Mouse (Mus musculus) erythroid progenitor cell, adult 5-6 weeks (primary cell): Measurements from ENCODE around the gene Rpl10. TPM values are rescaled to one million over a fixed set of nuclear protein-coding genes. Genes with fewer than 3 reads are reported as not detected.

Experiments used
- ATAC-seq: replicated peaks from 2 replicates; pipeline ENCODE4 v1.8.0; 2016; ENCODE audit warnings: moderate number of reproducible peaks, mild to moderate bottlenecking, moderate TSS enrichment, inconsistent platforms; ENCODE audit not compliant: poor library complexity, low FRiP score, severe bottlenecking
- total RNA-seq, 2 experiments: library from RNA; stranded (forward) in 1 of 2; stranded (reverse) in 1 of 2; fragments of 150-400 nt in 1 of 2; fragments of 186-747, 209-891 nt in 1 of 2; gene quantifications; 2 replicates each; pipeline versions ENCODE4 v1.2.3 to v1.2.4; 2015 to 2017; ENCODE audit warnings: low replicate concordance in 2 of 2

The Rpl10 gene
- 718 and 731 TPM in 2 replicates for total RNA-seq (2015; ENCODE audit: low replicate concordance)
- 354 and 377 TPM in 2 replicates for total RNA-seq (2017; ENCODE audit: low replicate concordance)

DNA sequence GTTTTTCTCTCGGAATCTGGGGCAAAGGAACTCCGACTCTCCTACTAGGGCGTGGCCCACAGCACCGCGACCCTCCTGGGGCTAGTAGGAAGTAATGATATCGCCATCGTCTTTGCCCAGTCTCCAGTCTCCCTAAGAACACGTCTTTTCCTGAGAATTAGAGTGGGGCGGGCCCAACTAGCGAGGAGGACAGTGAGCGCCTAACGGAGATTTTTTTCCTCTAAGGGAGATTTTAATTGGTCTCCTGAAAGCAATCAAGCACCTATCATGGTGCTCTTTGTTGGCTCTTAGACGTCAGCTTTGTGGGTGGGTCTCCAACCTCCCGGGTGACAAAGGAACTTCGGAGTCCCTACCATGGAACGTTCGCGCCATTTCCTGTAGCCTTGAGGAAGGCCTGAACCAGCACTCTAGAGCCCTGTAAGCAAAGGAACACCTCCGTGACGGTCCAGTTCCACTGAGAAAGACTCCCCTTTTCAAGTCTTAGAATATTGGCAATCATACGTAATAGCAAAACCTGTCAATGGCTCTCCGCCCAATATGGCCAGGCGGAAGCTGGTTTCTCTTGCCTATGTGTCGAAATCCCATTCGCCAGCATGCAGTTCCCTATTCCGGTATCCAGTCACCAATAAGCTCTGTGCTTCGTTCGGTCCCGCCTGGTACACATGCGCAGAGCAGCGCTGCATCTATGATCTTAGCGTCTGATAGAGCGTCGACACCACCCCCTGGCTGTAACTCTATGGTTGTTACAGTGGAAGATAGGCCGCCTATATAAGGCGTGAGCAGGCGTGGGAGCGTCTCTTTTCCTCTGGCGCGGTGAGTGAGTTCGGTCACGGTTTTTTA, at the start of gene Rpl10:
Gene Rpl10 (plus strand): TSS at position 751 of the 840 bp plus-strand sequence.
- ATAC-seq = peak; percentile 96

DNA sequence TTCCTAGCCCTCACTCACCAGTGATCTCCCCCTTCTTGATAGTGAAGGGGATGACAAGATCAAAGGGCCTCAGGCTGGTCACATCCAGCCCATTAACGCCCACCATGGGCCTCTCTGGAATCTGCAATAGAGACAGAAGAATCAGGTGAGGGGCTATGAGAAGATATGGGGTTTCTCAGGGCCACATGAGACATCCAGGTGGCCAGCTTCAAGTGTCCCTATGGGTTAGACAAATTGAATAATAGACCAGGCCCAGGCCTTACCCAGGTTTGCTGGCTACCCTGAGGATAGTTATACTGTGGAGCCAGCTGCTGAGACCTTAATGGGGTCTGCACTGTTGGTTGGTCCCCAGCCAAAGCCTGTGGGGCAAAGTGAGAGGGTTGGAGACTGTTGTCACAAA, 40.6 kb upstream of the Rpl10 start:
- ATAC-seq = no peak

DNA sequence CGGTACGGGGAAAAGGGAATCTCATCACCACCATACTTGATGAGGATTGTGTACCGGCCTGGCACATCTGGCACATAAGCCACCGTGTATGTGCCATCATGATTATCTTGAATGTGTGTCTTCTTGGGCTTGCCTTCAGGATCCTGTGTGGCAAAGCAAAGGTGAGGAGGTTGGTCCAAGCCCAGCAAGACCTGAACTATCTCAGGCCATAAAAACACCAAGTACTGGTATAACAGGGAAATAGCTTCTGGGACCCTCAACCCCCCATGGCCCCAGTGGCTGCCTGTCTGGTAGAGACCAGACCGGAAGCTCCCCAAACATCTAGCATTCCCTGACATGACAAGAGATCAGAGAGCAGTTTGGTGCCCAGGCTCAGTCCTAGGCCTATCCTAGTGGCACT, 37.4 kb upstream of the Rpl10 start:
- no peak for ATAC-seq

DNA sequence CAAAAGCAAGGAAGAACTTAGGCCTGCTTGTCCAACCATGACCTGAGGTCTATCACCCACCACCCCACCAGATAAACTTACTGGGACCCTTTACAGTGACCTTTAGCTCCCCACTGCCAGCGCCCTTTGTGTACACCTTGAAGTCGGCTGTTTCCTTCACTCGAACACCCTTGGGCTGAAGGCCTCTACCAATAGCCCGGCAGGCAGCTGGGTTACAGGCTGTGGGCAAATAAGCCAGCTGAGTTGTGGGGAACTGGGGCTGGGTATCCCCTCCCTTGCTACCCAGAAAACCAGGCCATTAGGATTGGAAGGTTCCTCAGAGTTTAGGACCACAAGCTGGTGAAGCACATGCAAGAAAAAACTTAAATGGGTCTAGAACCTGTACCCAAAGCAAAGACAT, 30.3 kb upstream of the Rpl10 start:
- no peak for ATAC-seq

DNA sequence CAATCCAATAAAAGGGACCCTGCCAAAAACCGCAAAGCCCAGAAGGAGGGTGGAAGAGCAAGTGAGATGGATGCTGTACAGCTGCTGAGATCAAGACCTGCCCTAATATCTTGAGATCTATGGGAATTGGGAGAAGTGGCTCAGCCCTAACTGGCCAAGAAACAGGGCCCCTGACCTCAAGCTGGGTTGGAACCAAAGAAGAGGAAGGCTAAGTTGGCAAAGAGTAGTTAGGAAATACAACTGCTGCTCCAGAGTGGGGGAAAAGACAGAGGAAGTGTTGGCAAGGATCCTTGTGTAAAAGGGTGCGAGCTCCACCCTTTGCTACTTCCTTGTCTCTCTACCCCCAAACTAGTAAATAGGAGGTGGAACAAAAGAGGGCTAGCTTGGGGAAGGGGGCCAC, 27.2 kb upstream of the Rpl10 start:
- no peak for ATAC-seq

DNA sequence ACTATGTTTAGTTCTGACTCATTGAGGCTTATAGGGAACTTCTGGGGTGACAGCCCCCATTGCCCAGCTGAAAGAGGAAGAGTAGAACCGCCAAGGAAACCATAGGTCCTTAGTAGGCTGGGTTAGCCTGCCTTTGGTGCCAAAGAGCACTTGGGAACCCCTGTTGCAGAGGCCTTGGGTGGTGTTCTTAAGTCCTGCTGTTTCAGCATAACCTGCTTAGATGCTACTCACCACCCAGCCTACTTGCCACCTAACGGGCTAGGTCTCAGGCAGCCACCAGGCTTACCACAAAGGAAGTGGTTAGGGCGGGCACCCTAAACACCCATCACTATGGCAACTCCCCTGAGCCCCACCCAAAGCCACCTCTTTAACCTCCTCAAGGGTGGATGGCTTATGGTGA, 26.8 kb upstream of the Rpl10 start:
- peak; percentile 78 for ATAC-seq

- ATAC-seq = no peak
Observed at GRCm38 (mm10) chrX:74244614-74245083, 26.0 kb upstream of the Rpl10 start.

- ATAC-seq = no peak
Observed at GRCm38 (mm10) chrX:74245107-74245506, 25.5 kb upstream of the Rpl10 start.

- ATAC-seq = peak; percentile 48
Observed at GRCm38 (mm10) chrX:74245687-74246086, 24.9 kb upstream of the Rpl10 start.

DNA sequence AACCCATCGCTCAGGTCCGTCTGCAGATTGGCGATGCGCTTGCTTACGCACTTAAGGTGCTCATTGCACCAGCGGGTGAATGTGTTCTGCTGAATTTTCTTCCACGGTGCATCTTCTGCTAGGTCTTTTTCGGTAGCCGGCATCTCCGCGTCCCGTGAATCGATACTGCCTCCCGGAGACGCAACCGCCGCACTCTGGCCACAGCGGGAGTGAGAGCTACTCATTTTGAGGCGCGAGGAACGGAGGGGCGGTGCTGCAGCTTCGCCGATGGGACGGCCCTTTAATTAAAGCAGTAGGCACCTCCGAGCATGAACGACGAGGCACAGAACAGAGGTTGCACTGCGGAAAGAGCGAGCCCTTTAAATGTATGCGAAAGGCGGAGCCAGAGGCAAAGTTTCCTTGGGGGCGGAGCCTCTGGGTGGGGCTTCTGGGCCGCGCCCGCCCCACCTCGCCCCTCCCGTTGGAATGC, 24.4 kb upstream of the Rpl10 start:
- ATAC-seq = peak; percentile 83

- ATAC-seq = no peak
Observed at GRCm38 (mm10) chrX:74246693-74247092, 23.9 kb upstream of the Rpl10 start.

- no peak for ATAC-seq
Observed at GRCm38 (mm10) chrX:74248651-74249050, 22.0 kb upstream of the Rpl10 start.

GRCm38 (mm10) chrX:74249615-74250014, 21.0 kb upstream of the Rpl10 start, which contains the start of gene Flna:
TSS of gene Flna (minus strand) at chrX:74249820.
- ATAC-seq = no peak

DNA sequence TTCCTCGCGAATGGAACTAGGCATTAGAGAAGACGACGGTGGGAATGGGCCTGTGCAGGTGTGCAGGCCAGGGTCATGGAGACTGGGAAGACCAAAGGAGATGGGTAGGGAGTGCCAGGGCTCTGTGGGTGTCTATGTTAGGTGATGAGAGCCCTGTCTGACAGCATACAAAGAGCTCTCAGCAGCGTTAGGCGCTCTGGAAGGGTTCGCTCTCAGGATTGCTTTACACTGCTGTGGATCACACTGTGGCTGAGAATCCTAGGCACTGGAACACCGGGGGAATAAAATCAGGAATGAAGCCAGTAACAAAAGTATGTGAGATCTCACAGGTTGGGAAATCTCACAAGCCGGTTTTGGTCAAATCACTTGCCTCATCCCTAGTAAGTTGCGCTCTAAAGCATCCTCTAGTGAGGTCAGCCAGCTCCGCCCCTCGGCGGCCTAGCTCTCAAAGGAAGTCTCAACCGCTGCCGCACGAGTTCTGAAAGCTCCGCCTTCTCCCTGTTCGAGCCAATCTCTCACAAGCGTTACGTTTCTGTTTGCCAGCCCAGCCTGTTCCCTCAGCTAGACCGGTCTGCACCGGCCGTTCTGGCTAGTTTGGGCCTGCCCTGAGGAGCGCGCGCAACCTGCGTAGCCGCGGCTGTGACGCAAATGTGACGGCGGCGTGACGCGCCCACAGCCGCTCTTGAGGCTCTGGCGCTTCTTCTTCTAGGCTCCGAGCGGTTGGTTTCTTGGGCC, 16.3 kb upstream of the Rpl10 start, which contains the start of gene Emd:
Gene Emd (plus strand): TSS at position 535 of the 735 bp plus-strand sequence.
- ATAC-seq = peak; percentile 97

DNA sequence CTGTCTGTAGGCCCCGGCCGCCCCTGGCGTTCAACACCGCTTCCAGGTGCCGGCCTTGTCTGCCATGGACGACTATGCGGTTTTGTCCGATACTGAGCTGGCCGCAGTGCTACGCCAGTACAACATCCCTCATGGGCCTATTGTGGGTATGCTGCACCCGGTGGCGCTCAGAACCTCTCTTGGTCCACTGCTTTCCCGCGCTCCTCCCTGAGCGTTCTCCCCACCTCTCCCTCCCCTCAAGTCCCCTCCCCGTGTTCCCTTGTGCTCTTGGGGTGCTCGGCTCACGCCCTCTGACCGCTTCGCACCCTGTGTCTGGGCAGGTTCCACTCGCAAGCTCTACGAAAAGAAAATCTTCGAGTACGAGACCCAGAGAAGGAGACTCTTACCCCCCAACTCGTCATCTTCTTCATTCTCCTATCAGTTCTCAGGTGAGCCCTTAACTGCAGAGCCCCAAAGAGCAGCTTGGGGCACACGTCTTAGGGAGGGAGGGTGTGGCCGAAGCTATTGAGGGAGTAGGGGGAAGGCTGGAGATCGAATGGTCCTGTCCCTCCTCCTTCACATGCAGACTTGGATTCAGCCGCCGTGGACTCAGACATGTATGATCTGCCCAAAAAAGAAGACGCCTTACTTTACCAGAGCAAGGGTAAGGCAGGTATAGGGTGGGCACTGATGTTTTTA, 15.6 kb upstream of the Rpl10 start:
- peak; percentile 56 for ATAC-seq

GRCm38 (mm10) chrX:74257746-74258145, 12.9 kb upstream of the Rpl10 start:
- ATAC-seq = no peak

GRCm38 (mm10) chrX:74269736-74270061, 913 bp upstream of the Rpl10 start:
- ATAC-seq = 0 out of 2 replicates have a peak, but pooled peaks have one; percentile 22

- 0 out of 2 replicates have a peak, but pooled peaks have one; percentile 40 for ATAC-seq
Observed at GRCm38 (mm10) chrX:74270902-74271551, 415 bp downstream of the Rpl10 start.
